Mouse (Mus musculus): ENCODE results near the gene B3gnt9. TPM values are rescaled to one million over a fixed set of nuclear protein-coding genes. Genes with fewer than 3 reads are reported as not detected.

B3gnt9 gene
- polyA plus RNA-seq, 1 experiment from 2014 or later = 24.8 TPM

DNA sequence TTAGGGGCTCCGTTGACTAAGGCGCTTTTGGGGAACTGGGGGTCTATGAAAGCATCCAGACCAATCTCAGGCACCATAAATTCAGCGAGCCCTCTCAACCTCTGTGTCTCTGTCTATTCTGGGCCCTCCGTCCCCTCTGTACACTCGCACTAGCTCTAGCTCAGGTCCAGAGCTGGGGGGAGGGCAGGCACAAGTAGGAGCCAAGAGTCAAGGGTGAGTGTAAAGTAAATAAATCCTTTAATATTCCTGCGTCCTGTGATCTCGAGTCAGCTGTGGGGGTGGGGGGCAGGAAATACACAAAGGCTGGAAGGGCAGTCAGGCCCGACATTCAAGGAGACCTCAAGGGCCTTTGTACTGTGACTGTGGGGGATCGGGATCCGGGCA lies 14.1 kb upstream of the B3gnt9 start:
- peaks cover 26% of the 10 kb centered on the region for H3K4me1 ChIP-seq (ENCODE audit: insufficient read depth, low read depth, low read length)
- H3K9me3 ChIP-seq (ENCODE audit: low read length) = no peaks in the 10 kb centered on the region
- peak overlapping the region; percentile 86 for H3K4me2 ChIP-seq (replicated peaks; ENCODE audit: low read depth, low read length)
- peak overlapping the region; percentile 43 for H3K4me3 ChIP-seq (ENCODE audit: low read depth, low read length)
- peaks cover 46% of the 10 kb centered on the region for H3K27me3 ChIP-seq (replicated peaks; ENCODE audit: insufficient read depth, low read length)
- WGBS = 7% methylated on average over 10 of the region's 10 CpGs
- no peaks in the 10 kb centered on the region for H3K36me3 ChIP-seq (ENCODE audit: insufficient read depth, low read length)
- ATAC-seq = peak; percentile 69
- DNase-seq (ENCODE audit: low spot score) = peak; percentile 77
- H3K27ac ChIP-seq (ENCODE audit: low read length) = peak overlapping the region; percentile 79
- peak overlapping the region; percentile 19; the same call in 1 of the 2 replicates for H3K9ac ChIP-seq (replicated peaks; ENCODE audit: low read depth)
- no peak for TF ChIP-seq CTCF (IDR thresholded peaks at IDR 0.05)
- 0 out of 2 replicates have a peak, but pooled peaks have one; percentile 30 for TF ChIP-seq EP300 (IDR thresholded peaks at IDR 0.05)

DNA sequence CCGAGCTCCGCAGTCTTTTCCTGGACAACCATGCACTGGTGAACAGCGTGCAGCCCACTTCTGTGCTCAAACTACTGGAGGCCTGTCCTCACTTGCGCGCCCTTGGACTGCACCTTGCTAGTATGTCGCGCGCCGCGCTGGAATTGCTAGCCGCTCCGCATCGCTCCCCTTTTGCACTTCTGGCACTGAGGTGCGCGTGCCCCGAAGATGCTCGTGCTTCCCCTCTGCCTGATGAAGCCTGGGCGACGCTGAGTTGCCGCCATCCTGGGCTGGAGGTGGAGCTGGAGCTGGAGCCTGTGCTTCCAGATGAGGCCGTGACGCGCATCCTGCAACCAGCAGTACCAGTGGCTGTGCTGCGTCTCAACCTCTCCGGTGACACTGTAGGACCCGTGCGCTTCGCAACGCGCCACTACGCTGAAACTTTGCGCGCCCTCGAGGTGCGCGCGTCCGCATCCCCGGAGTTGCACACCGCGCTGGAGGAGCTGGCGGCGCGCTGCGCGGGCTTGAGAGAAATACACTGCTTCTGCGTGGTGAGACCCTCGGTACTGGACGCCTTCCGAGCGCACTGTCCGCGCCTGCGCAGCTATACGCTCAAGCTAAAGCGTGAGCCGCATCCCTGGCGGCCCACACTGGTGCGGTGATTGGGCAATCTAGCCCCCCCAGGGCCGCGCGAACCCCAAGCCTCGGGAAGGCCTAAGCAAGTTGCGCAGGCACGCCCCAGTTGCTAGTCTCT lies 13.6 kb upstream of the B3gnt9 start:
- peaks cover 29% of the 10 kb centered on the region for H3K4me1 ChIP-seq (ENCODE audit: insufficient read depth, low read depth, low read length)
- peak; percentile 13 for ATAC-seq
- peak; percentile 47 for DNase-seq (ENCODE audit: low spot score)
- no peaks in the 10 kb centered on the region for H3K9me3 ChIP-seq (ENCODE audit: low read length)
- H3K27me3 ChIP-seq (replicated peaks; ENCODE audit: insufficient read depth, low read length) = peaks cover 46% of the 10 kb centered on the region
- H3K36me3 ChIP-seq (ENCODE audit: insufficient read depth, low read length) = no peaks in the 10 kb centered on the region
- H3K27ac ChIP-seq (ENCODE audit: low read length) = 0 out of 2 replicates have a peak overlapping the region, but pooled peaks have one; percentile 47
- no peak overlapping the region; the same call in 1 of the 2 replicates for H3K9ac ChIP-seq (replicated peaks; ENCODE audit: low read depth)
- WGBS = 4% methylated on average over 65 of the region's 65 CpGs
- peak overlapping the region; percentile 86 for H3K4me2 ChIP-seq (replicated peaks; ENCODE audit: low read depth, low read length)
- TF ChIP-seq CTCF (IDR thresholded peaks at IDR 0.05) (no peak), EP300 (IDR thresholded peaks at IDR 0.05) (no peak)
- peak overlapping the region; percentile 43 for H3K4me3 ChIP-seq (ENCODE audit: low read depth, low read length)

DNA sequence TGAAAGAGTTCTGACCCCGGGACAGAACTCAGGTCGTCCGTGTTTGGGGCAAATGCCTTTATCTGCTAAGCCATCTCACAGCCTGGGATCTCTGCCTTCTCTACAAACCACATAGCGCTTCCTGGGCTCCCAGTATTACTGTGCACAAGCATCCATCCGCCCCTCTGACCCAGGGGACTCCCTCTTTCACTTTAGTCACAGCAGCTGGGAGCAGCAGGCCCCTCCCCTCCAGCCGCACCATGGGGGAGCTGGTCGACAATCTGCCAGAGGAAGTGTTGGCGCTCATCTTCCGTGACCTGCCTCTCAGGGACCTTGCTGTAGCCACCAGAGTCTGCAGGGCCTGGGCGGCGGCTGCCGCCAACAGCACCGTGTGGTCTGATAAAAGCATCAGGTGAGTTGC lies 11.8 kb upstream of the B3gnt9 start:
- no peak overlapping the region for H3K4me3 ChIP-seq (ENCODE audit: low read depth, low read length)
- TF ChIP-seq CTCF (IDR thresholded peaks at IDR 0.05) = no peak
- no peak for TF ChIP-seq EP300 (IDR thresholded peaks at IDR 0.05)
- no peak for DNase-seq (ENCODE audit: low spot score)
- no peak overlapping the region for H3K4me2 ChIP-seq (replicated peaks; ENCODE audit: low read depth, low read length)
- peaks cover 35% of the 10 kb centered on the region for H3K27me3 ChIP-seq (replicated peaks; ENCODE audit: insufficient read depth, low read length)
- no peak overlapping the region for H3K27ac ChIP-seq (ENCODE audit: low read length)
- peaks cover 29% of the 10 kb centered on the region for H3K4me1 ChIP-seq (ENCODE audit: insufficient read depth, low read depth, low read length)
- no peak overlapping the region for H3K9ac ChIP-seq (replicated peaks; ENCODE audit: low read depth)
- no peaks in the 10 kb centered on the region for H3K36me3 ChIP-seq (ENCODE audit: insufficient read depth, low read length)
- no peak for ATAC-seq
- 52% methylated on average over 13 of the region's 13 CpGs for WGBS
- no peaks in the 10 kb centered on the region for H3K9me3 ChIP-seq (ENCODE audit: low read length)

DNA sequence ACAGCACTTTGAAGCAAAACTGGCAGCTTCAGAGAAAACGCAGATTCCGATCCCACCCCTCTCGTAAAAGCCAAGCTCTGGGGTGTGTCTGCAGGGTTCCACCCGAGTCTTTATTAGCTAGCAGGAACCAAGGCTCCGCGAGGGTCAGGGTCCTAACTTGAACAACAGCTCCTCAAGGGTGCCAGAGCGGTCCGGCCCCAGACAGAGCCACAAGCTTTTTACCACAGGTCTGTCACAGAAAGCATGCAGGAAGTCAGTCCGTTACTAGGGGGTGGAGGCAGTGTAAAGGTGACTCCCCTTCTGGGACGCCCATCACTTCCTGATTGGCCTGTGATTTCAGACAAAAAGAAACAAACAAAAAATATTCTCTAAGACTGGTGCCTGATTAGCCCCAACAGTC lies 10.2 kb upstream of the B3gnt9 start:
- Histone ChIP-seq H3K27me3 (replicated peaks; ENCODE audit: insufficient read depth, low read length) (peaks cover 20% of the 10 kb centered on the region; the same call in 1 of the 2 replicates), H3K36me3 (ENCODE audit: insufficient read depth, low read length) (no peaks in the 10 kb centered on the region), H3K4me1 (ENCODE audit: insufficient read depth, low read depth, low read length) (peaks cover 27% of the 10 kb centered on the region), H3K27ac (ENCODE audit: low read length) (no peak overlapping the region), H3K9ac (replicated peaks; ENCODE audit: low read depth) (no peak overlapping the region), H3K4me3 (ENCODE audit: low read depth, low read length) (peak overlapping the region; percentile 63), H3K4me2 (replicated peaks; ENCODE audit: low read depth, low read length) (peak overlapping the region; percentile 90), H3K9me3 (ENCODE audit: low read length) (no peaks in the 10 kb centered on the region)
- ATAC-seq (no peak), DNase-seq (ENCODE audit: low spot score) (peak; percentile 64)
- 12% methylated on average over 10 of the region's 10 CpGs for WGBS
- TF ChIP-seq CTCF (IDR thresholded peaks at IDR 0.05) = no peak

DNA sequence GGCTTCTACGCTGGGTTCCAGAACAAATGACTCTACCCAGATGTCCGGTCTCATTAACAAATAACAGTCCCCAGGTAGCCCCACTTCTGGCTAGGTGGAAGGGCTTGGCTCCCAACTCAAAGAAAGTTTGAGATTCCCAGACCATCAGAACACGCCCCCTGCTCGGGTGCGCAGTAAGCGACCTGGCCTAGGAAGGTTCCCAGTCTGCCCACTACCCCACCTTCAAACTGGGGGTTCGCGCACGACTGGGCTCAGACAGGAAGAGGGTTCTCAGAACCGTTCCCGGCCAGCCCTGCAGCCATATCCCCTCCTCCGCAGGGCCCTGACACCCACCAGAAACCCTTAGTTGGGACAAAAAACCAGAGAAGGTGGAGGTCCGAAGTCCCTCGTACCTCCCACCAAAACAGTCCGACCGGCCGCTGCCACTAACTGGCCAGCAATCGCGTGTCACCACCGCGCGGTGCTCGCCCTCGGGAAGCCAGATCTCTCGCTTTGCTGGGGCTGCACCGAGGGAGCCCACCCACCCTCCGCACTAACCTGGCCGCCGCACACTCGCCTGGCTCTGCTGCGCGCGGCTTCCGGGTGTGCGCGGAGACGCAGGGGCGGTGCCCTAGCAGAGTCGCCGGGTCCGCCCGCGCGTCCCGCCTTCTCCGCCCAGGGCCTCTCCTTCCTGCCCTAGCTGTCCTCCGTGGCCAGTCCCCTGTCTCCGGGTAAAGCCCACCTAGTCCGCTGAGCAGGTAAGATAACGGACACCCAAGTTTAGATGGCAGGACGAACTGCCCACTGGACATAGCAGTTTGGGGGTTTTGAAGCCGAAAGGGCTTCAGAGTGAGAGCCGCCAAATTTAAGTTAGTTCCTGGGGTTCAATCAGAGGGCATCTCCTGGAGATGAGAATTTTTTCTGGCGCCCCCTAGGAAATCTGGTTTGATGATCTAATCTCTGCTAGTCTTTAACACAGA lies 9.3 kb upstream of the B3gnt9 start, which contains the start of the genes Tradd and Fbxl8:
Gene Tradd (minus strand): TSS at position 586 of the 959 bp plus-strand sequence.
Gene Fbxl8 (plus strand): TSS at position 625 of the 959 bp plus-strand sequence.
- Histone ChIP-seq H3K9ac (replicated peaks; ENCODE audit: low read depth) (peak within 1 kb of the TSS; percentile 55), H3K9me3 (ENCODE audit: low read length) (no peaks in the 10 kb centered on the region), H3K4me3 (ENCODE audit: low read depth, low read length) (peak within 1 kb of the TSS; percentile 63), H3K36me3 (ENCODE audit: insufficient read depth, low read length) (no peaks in the 10 kb centered on the region), H3K27me3 (replicated peaks; ENCODE audit: insufficient read depth, low read length) (peaks cover 19% of the 10 kb centered on the region; the same call in 1 of the 2 replicates), H3K27ac (ENCODE audit: low read length) (peak within 1 kb of the TSS; percentile 26; the same call in 1 of the 2 replicates), H3K4me1 (ENCODE audit: insufficient read depth, low read depth, low read length) (peaks cover 27% of the 10 kb centered on the region), H3K4me2 (replicated peaks; ENCODE audit: low read depth, low read length) (peak within 1 kb of the TSS; percentile 90)
- peak; percentile 66 for ATAC-seq
- TF ChIP-seq CTCF (IDR thresholded peaks at IDR 0.05) = no peak; the same call in 1 of the 2 replicates
- TF ChIP-seq EP300 (IDR thresholded peaks at IDR 0.05) = no peak
- peak; percentile 86 for DNase-seq (ENCODE audit: low spot score)
- WGBS = 1% methylated on average over 53 of the region's 54 CpGs

Measured in lung, postnatal 0 days (tissue).